Mouse (Mus musculus): ENCODE measurements around the gene 4930486L24Rik. TPM values are rescaled to one million over a fixed set of nuclear protein-coding genes. Genes with fewer than 3 reads are reported as not detected.

Gene 4930486L24Rik
- total and polyA plus RNA-seq, 3 experiments, result not detected

- Histone ChIP-seq H3K27me3 (ENCODE audit: control insufficient read depth in 1 of 2, insufficient read depth in 2 of 2, low read length in 2 of 2) (no peaks in the 10 kb centered on the region), H3K9ac (ENCODE audit: control insufficient read depth, low read depth, low read length, poor library complexity, severe bottlenecking) (no peak overlapping the region), H3K36me3 (ENCODE audit: control insufficient read depth in 1 of 2, insufficient read depth in 2 of 2, low read length in 2 of 2) (no peaks in the 10 kb centered on the region), H3K4me3 (ENCODE audit: control insufficient read depth in 1 of 2, insufficient read depth in 1 of 2, low read depth in 2 of 2, low read length in 2 of 2) (no peak overlapping the region), H3K4me1 (ENCODE audit: control insufficient read depth in 1 of 2, insufficient read depth in 2 of 2, low read length in 2 of 2) (no peaks in the 10 kb centered on the region), H3K79me2 (ENCODE audit: control insufficient read depth, insufficient read depth, low read length, poor library complexity) (no peaks in the 10 kb centered on the region), H3K9me3 (replicated peaks; ENCODE audit: insufficient read depth, low read length) (no peaks in the 10 kb centered on the region), H3K27ac (ENCODE audit: control insufficient read depth, low read depth, low read length) (no peak overlapping the region)
- no peak for DNase-seq (ENCODE audit: low read depth, low spot score)
- TF ChIP-seq KAT2A (conservative IDR thresholded peaks at IDR 0.05; ENCODE audit: low read depth, low read length) (no peak), TCF12 (IDR thresholded peaks at IDR 0.05; ENCODE audit: low read depth, low read length) (no peak), UBTF (IDR thresholded peaks at IDR 0.05; ENCODE audit: borderline replicate concordance, insufficient read depth, low read depth, low read length) (no peak), HCFC1 (IDR thresholded peaks at IDR 0.05; ENCODE audit: low read depth, low read length) (no peak), MYB (IDR thresholded peaks at IDR 0.05; ENCODE audit: low read depth, low read length) (no peak), MEF2A (IDR thresholded peaks at IDR 0.05; ENCODE audit: extremely low read depth, insufficient replicate concordance, low read depth, low read length, poor library complexity, severe bottlenecking) (no peak), MXI1 (IDR thresholded peaks at IDR 0.05; ENCODE audit: low read depth, low read length) (no peak), ZC3H11A (IDR thresholded peaks at IDR 0.05; ENCODE audit: low read depth, low read length) (no peak), ZNF384 (IDR thresholded peaks at IDR 0.05; ENCODE audit: low read depth, low read length) (no peak)
Measured at GRCm38 (mm10) chr13:60839353-60839902, 24.8 kb downstream of the 4930486L24Rik start.

GRCm38 (mm10) chr13:60826052-60826451, 38.2 kb downstream of the 4930486L24Rik start:
- no peak for TF ChIP-seq SMC3 (IDR thresholded peaks at IDR 0.05; ENCODE audit: low read depth, low read length)
- no peaks in the 10 kb centered on the region for H3K36me3 ChIP-seq (ENCODE audit: control insufficient read depth in 1 of 2, insufficient read depth in 2 of 2, low read length in 2 of 2)
- no peak overlapping the region for H3K4me3 ChIP-seq (ENCODE audit: control insufficient read depth in 1 of 2, insufficient read depth in 1 of 2, low read depth in 2 of 2, low read length in 2 of 2)
- no peaks in the 10 kb centered on the region for H3K4me1 ChIP-seq (ENCODE audit: control insufficient read depth in 1 of 2, insufficient read depth in 2 of 2, low read length in 2 of 2)
- no peaks in the 10 kb centered on the region for H3K9me3 ChIP-seq (replicated peaks; ENCODE audit: insufficient read depth, low read length)
- no peaks in the 10 kb centered on the region for H3K27me3 ChIP-seq (ENCODE audit: control insufficient read depth in 1 of 2, insufficient read depth in 2 of 2, low read length in 2 of 2)
- no peak for DNase-seq (ENCODE audit: low read depth, low spot score)
- no peak overlapping the region for H3K27ac ChIP-seq (ENCODE audit: control insufficient read depth, low read depth, low read length)
- H3K79me2 ChIP-seq (ENCODE audit: control insufficient read depth, insufficient read depth, low read length, poor library complexity), result no peaks in the 10 kb centered on the region
- H3K9ac ChIP-seq (ENCODE audit: control insufficient read depth, low read depth, low read length, poor library complexity, severe bottlenecking), result no peak overlapping the region

GRCm38 (mm10) chr13:60820486-60821175, 43.6 kb downstream of the 4930486L24Rik start:
- DNase-seq (ENCODE audit: low read depth, low spot score), result no peak
- no peaks in the 10 kb centered on the region for H3K27me3 ChIP-seq (ENCODE audit: control insufficient read depth in 1 of 2, insufficient read depth in 2 of 2, low read length in 2 of 2)
- H3K79me2 ChIP-seq (ENCODE audit: control insufficient read depth, insufficient read depth, low read length, poor library complexity), result no peaks in the 10 kb centered on the region
- H3K27ac ChIP-seq (ENCODE audit: control insufficient read depth, low read depth, low read length), result no peak overlapping the region
- no peaks in the 10 kb centered on the region for H3K4me1 ChIP-seq (ENCODE audit: control insufficient read depth in 1 of 2, insufficient read depth in 2 of 2, low read length in 2 of 2)
- no peak overlapping the region for H3K9ac ChIP-seq (ENCODE audit: control insufficient read depth, low read depth, low read length, poor library complexity, severe bottlenecking)
- H3K4me3 ChIP-seq (ENCODE audit: control insufficient read depth in 1 of 2, insufficient read depth in 1 of 2, low read depth in 2 of 2, low read length in 2 of 2), result no peak overlapping the region
- no peaks in the 10 kb centered on the region for H3K9me3 ChIP-seq (replicated peaks; ENCODE audit: insufficient read depth, low read length)
- no peaks in the 10 kb centered on the region for H3K36me3 ChIP-seq (ENCODE audit: control insufficient read depth in 1 of 2, insufficient read depth in 2 of 2, low read length in 2 of 2)
- no peak for TF ChIP-seq E2F4 (IDR thresholded peaks at IDR 0.05; ENCODE audit: borderline replicate concordance, low read depth, low read length)
- no peak for TF ChIP-seq ETS1 (IDR thresholded peaks at IDR 0.05; ENCODE audit: low read depth, low read length)
- no peak for TF ChIP-seq USF1 (IDR thresholded peaks at IDR 0.05; ENCODE audit: low read depth, low read length)
- no peak for TF ChIP-seq MYB (IDR thresholded peaks at IDR 0.05; ENCODE audit: low read depth, low read length)
- no peak for TF ChIP-seq CHD1 (IDR thresholded peaks at IDR 0.05; ENCODE audit: low read depth, low read length)
- TF ChIP-seq GATA1 (IDR thresholded peaks at IDR 0.05; ENCODE audit: low read depth, low read length), result no peak
- TF ChIP-seq MAZ (IDR thresholded peaks at IDR 0.05; ENCODE audit: low read depth, low read length), result no peak
- no peak for TF ChIP-seq ELF1 (IDR thresholded peaks at IDR 0.05; ENCODE audit: low read depth, low read length)
- TF ChIP-seq TCF12 (IDR thresholded peaks at IDR 0.05; ENCODE audit: low read depth, low read length), result no peak
- TF ChIP-seq JUND (IDR thresholded peaks at IDR 0.05; ENCODE audit: low read depth, low read length), result no peak
- no peak for TF ChIP-seq TBP (IDR thresholded peaks at IDR 0.05; ENCODE audit: low read depth, low read length)
- no peak for TF ChIP-seq NRF1 (IDR thresholded peaks at IDR 0.05; ENCODE audit: insufficient read depth, low read depth, low read length, poor library complexity, severe bottlenecking)
- no peak for TF ChIP-seq RAD21 (IDR thresholded peaks at IDR 0.05; ENCODE audit: low read depth, low read length)
- no peak for TF ChIP-seq SMC3 (IDR thresholded peaks at IDR 0.05; ENCODE audit: low read depth, low read length)
- TF ChIP-seq RCOR1 (IDR thresholded peaks at IDR 0.05; ENCODE audit: low read depth, low read length), result no peak
- no peak for TF ChIP-seq EP300 (IDR thresholded peaks at IDR 0.05; ENCODE audit: low read depth in 1 of 2, low read length in 2 of 2)
- TF ChIP-seq MXI1 (IDR thresholded peaks at IDR 0.05; ENCODE audit: low read depth, low read length), result no peak
- TF ChIP-seq BHLHE40 (IDR thresholded peaks at IDR 0.05; ENCODE audit: borderline replicate concordance, low read depth, low read length), result no peak
